Mouse (Mus musculus) E14TG2a.4 (cell line): ENCODE results near the gene Neurl3.

Experiments used
- H3K27me3 ChIP-seq: 2 replicates; pipeline ENCODE4 v1.6.1; 2014; ENCODE audit warnings: low read length, control low read depth; ENCODE audit not compliant: insufficient read depth
- H3K36me3 ChIP-seq: 2 replicates; pipeline ENCODE4 v1.6.1; 2014; ENCODE audit warnings: low read length, control low read depth; ENCODE audit not compliant: insufficient read depth
- H3K4me1 ChIP-seq: replicated peaks from 2 replicates; pipeline ENCODE4 v1.6.1; 2014; ENCODE audit warnings: low read depth, low read length, control low read depth
- H3K4me3 ChIP-seq: replicated peaks from 2 replicates; pipeline ENCODE4 v1.5.1; 2014; ENCODE audit warnings: mild to moderate bottlenecking, low read length
- H3K9me3 ChIP-seq: 2 replicates; pipeline ENCODE4 v1.6.1; 2014; ENCODE audit warnings: low read length, control low read depth
- CTCF ChIP-seq: conservative IDR thresholded peaks from 2 replicates; pipeline ENCODE4 v1.5.1; 2014; ENCODE audit warnings: low read length
- NANOG ChIP-seq: IDR thresholded peaks from 2 replicates; pipeline ENCODE4 v1.6.1; 2014; ENCODE audit warnings: borderline replicate concordance, low read length, mixed read lengths
- POU5F1 ChIP-seq: IDR thresholded peaks from 2 replicates; pipeline ENCODE4 v1.6.1; 2014; ENCODE audit warnings: low read length, borderline replicate concordance

Gene Neurl3

DNA sequence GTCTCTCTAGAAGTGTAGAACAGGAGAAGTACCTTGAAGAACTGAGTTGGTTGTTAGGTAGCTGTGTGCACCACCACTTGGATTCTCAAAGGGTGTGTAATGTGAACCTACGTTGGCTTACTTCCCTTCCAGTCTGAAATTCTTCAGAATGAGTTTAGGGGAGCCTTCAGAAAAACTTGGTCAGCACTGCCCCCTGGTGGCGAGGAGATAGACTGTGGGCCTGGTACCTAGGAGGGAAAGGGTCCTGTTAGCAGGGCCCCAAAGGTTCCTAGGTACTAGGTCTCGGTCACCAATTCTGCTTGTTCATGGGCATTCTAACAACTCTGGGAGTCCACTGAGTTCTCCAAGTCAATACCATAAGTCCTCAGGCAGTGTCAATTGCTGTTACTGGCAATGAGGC is 4.7 kb upstream of the Neurl3 start:
- Histone ChIP-seq H3K27me3 (peaks cover 28% of the 10 kb centered on the region), H3K4me3 (no peak overlapping the region), H3K36me3 (no peaks in the 10 kb centered on the region), H3K4me1 (peaks cover 10% of the 10 kb centered on the region; the same call in 1 of the 2 replicates), H3K9me3 (no peaks in the 10 kb centered on the region)
- TF ChIP-seq CTCF (peak; percentile 88), NANOG (no peak), POU5F1 (no peak)

DNA sequence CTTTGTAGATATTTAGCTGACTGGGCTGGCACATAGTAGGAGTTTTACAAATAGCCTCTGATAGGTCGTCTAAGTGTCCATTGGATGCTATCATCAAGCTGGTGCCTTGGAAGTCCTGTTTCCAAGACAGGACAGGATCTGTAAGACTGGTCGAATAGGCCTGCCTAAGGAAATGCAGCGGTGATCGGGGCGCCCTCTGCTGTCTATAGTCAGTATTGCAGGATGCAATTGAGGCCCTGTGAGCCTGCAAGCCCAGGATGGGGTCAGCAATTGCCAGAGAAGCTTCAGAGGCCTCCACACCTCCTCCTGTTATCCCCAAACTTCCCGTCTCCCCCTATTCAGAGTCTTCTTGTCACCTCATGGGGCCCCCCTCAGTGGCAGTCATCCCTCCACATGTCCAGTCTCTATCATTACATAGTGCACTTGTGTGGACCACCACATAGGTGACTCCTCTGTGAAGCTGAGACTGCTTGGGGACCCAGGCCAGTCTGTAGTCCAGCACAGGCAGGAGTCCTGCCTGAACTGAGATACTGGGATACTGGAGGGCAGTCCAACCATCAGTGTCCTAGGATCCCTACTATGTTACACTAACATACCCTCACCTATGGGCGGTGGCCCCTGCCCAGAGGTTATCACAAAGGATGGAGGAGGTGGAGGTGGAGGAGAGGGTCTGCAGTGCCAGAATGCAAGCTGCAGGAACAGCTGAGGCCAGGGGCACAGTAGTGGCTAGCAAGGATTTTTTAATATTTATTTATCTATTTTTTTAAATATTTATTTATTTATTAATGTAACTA is 3.0 kb upstream of the Neurl3 start:
- peaks cover 19% of the 10 kb centered on the region for H3K4me1 ChIP-seq
- H3K36me3 ChIP-seq, result no peaks in the 10 kb centered on the region
- TF ChIP-seq POU5F1 (no peak), CTCF (peak; percentile 99)
- peaks cover 40% of the 10 kb centered on the region for H3K27me3 ChIP-seq
- no peak overlapping the region for H3K4me3 ChIP-seq
- H3K9me3 ChIP-seq, result no peaks in the 10 kb centered on the region

DNA sequence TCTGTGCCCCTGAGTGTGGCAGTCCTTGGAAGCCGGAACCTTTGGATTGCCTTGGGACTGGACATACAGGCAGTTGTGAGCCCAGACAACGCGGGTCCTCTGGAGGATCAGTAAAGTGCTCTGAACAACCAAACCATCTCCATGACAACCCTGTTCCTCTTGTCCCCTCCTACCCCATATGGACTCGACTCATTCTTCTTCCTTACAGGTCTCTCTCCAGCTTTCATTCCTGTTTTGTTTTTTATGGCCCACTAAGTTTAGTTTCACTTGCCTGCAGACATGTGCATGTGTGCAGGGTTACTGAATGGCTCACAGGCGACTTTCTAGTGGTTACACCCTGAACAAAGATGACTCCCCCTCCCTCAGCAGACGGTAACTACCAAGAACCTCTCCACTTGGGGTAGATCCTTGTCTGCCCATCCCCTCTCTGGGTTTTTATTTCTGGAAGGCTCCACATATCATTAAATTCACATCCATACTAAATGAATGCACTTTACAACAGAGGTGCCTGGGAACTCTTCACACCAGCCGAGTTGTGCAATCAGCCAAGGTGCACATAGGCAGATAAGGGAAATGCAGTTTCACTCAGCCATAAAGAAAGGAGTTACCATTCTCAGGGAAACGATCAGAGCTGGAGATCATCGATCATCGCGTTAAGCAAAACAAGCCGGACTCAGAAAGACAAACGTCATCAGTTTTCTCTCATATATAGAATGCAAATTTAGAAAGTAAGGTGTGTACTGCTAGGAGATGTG is 1.3 kb upstream of the Neurl3 start:
- peaks cover 20% of the 10 kb centered on the region for H3K4me1 ChIP-seq
- peaks cover 52% of the 10 kb centered on the region for H3K27me3 ChIP-seq
- no peak overlapping the region for H3K4me3 ChIP-seq
- H3K9me3 ChIP-seq, result no peaks in the 10 kb centered on the region
- H3K36me3 ChIP-seq, result no peaks in the 10 kb centered on the region
- no peak for TF ChIP-seq POU5F1
- TF ChIP-seq NANOG, result no peak
- no peak for TF ChIP-seq CTCF

DNA sequence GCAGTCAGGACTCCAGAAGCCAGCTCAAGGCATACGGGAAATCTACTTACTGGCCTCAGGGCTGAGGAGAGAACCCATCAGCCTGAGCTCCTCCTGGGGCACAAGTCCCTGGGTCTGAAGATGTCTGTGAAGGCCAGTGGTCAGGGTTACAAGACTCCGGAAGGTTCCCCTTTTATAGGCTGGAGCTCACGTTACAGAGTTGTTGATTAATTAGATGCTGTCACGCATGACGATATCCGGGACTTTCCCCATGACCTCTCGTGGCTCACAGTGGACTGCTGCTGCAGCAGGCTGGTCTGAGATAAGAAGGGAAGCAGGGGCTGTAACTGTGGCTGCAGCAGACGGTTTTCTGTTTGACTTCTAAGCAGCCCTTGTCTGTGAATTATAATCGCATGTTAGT is 1.2 kb downstream of the Neurl3 start:
- Histone ChIP-seq H3K36me3 (no peaks in the 10 kb centered on the region), H3K4me3 (peak overlapping the region; percentile 46; the same call in 1 of the 2 replicates), H3K27me3 (peaks cover 75% of the 10 kb centered on the region), H3K4me1 (peaks cover 38% of the 10 kb centered on the region), H3K9me3 (no peaks in the 10 kb centered on the region)
- TF ChIP-seq POU5F1, result no peak
- no peak for TF ChIP-seq NANOG
- TF ChIP-seq CTCF, result no peak

DNA sequence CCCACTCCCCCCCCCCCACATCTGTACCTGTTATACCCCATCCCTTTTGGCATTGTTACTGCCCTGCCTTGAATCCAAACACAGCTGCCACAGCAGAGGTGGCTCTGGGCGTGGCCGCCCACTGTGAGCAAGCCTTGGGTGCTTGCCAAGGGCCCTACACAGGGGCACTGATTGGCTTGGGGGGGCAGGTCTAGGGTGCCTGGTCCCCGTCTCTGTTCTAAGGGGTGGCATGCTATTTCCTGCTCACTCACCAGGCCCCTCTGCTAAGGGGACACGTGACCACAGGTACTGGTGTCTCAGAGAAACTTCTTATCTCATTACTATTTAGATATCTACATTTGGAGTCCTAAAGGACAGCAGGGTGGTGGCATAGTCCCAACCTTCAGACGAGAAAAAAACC is 1.9 kb downstream of the Neurl3 start:
- Histone ChIP-seq H3K4me1 (peaks cover 38% of the 10 kb centered on the region), H3K4me3 (no peak overlapping the region), H3K9me3 (no peaks in the 10 kb centered on the region), H3K27me3 (peaks cover 82% of the 10 kb centered on the region), H3K36me3 (no peaks in the 10 kb centered on the region)
- TF ChIP-seq POU5F1 (no peak), NANOG (no peak), CTCF (no peak)

DNA sequence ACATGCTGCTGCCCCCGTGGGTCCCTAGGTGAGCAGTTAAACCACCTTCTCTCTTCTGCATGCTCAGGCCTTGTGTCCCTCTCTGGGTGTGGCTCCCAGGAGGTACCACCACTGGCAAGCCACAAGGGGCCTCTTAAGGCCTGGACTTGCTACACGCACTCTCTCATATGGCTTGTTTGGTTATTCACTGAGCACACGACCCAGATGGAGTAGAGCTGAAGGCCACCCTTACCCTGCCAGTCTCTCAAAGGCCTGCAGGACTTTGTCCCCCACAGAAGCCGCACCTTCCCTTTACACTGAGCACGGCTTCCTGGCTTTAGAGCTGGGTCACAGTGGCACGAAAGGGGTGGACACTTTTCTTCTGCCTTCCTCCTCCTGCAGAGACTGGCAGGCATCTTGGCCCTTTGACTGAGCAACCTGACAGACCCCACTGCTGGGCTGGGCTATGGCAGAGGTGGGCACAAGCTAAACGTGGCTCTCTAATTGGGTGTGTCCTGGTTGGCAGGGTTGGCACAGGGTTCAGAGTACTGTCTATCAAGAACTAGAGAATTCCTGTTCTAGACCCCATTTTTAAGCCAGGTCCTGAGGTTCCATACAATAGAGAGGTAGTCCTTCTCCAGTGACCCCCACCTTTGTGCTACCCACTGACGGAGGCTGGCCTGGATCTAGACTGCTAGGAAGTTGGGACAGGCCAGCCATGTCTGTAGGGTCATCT is 2.8 kb downstream of the Neurl3 start:
- Histone ChIP-seq H3K9me3 (no peaks in the 10 kb centered on the region), H3K4me3 (no peak overlapping the region), H3K4me1 (peaks cover 38% of the 10 kb centered on the region), H3K27me3 (peaks cover 88% of the 10 kb centered on the region), H3K36me3 (no peaks in the 10 kb centered on the region)
- TF ChIP-seq NANOG (no peak), CTCF (no peak), POU5F1 (no peak)

DNA sequence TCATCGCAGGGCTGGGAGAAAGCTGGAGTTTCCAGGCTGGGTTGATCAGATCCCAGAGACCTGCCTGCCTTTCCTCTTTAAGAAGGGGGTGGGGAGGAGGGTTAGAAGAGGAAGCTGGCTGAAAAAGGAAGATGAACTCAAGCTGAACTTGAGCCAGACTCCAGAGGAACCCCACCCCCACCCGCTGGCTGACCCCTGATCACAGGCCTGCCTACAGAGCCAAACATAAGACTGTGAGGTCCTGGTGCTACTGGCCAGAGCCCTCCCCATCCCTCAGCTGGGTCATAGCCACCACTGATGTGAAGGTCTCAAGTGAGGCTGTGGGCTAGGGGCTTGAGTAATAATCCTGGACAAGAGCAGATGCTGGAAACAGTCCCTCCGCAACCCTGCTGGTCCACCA is 3.8 kb downstream of the Neurl3 start:
- Histone ChIP-seq H3K9me3 (no peaks in the 10 kb centered on the region), H3K36me3 (no peaks in the 10 kb centered on the region), H3K27me3 (peaks cover 87% of the 10 kb centered on the region), H3K4me3 (no peak overlapping the region), H3K4me1 (peaks cover 38% of the 10 kb centered on the region)
- TF ChIP-seq NANOG (no peak), POU5F1 (no peak), CTCF (no peak)

DNA sequence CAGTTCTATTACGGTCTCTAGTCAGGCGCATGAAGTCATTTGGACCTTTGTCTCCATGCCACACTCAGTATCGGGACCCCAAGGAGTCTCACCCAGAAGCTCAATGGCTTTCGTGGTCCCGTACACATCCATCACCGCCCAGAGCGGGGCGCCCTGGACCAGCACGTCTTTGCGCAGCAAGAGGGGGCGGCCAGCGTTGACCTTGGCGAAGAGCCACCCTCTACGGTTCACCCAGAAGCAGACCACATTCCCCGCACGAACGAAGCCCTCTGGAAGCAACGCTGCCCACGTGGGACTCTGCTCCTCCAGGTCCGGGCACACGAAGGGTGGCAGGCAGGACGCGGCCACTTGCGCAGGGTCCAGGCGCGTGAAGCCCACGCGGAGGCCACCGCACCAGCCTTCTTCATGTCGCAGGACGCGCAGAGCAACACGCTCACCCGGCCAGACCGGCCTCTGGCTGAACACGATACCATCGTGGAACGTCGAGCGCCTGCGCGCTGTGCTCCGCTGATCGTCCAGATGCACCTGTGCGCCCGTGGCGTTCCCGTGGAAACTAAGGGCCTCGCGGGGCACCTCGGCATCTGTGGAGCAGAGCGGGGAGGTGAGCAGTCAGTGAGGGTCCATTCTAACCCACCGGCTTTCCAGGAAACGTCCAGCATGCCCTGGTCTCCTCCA is 5.2 kb downstream of the Neurl3 start:
- Histone ChIP-seq H3K27me3 (peaks cover 84% of the 10 kb centered on the region), H3K36me3 (no peaks in the 10 kb centered on the region), H3K4me1 (peaks cover 29% of the 10 kb centered on the region), H3K4me3 (peak overlapping the region; percentile 78), H3K9me3 (no peaks in the 10 kb centered on the region)
- no peak for TF ChIP-seq POU5F1
- no peak for TF ChIP-seq NANOG
- no peak for TF ChIP-seq CTCF
